Mouse (Mus musculus): ENCODE measurements around the gene Ccr9.
A peak's percentile ranks its signal among the peaks of the same experiment; 100 is the strongest.
"Not testable (repeated sequence)": the region's sequence is repeated elsewhere in the genome, so short reads cannot be mapped to it uniquely, and the experiment has no call there.

Gene Ccr9

DNA sequence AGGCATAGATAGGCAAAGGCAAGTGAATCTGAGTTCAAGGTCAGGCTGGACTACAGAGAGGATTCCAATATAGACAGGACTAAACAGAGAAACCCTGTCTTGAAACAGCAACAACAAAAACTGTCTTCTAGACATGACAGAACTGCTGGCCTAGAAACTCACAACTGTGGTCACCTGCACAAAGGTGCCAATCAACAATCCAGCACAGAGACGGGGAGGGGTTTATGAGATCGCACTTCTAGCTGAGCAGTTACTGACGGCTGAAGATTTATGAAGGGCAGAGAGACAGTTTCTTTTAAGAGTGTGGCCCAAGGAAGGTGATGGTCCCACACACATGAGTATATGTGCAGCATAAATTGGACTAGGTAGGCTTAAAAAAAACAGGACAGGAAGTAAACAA is 38.1 kb downstream of the Ccr9 start:
- DNase-seq (ENCODE audit: low spot score in 2 of 2) = no peak

DNA sequence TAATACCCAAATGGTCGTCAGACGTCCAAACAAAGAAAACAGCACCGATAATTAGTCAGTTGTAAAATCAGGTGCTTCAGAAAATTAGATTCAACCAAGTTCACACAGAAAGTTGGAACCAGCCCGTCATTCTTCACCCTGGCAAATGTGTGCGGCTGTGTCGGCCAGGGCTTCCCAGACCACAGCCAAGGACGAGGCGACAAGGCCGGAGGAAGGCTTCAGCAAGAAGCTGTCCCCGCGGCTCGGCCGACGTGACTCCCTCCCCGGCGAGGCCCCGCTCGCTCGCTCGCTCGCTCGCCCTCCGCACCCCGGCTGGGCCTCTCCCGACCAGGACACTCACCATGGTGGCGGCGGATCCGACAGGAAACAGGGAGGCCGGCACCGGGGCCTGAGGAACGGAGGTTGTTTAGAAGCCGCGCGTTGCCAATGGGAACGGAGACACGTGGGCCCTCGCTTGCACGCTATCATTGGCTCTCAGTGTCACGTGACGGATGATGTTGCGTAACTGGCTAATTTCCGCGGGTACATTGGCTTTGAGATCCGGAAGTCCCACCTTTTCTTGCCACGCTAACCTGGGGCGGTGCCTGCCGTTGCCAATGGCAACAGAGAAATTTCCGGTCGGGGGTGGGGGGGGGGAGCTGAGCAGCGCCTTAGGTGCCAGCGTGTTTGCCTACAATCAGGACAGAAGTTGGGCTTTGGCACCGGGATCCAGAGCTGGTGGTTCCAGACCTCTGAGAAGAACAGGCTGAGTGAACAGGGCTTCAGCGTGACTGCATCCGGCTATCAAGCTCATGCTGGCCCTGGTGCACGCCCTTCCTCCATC is 39.2 kb downstream of the Ccr9 start, which contains the start of gene Lztfl1:
Lztfl1 (minus strand) TSS at position 512 of the 823 bp plus-strand sequence.
- DNase-seq (ENCODE audit: low spot score in 2 of 2) = peak; percentile 96 to 97

DNA sequence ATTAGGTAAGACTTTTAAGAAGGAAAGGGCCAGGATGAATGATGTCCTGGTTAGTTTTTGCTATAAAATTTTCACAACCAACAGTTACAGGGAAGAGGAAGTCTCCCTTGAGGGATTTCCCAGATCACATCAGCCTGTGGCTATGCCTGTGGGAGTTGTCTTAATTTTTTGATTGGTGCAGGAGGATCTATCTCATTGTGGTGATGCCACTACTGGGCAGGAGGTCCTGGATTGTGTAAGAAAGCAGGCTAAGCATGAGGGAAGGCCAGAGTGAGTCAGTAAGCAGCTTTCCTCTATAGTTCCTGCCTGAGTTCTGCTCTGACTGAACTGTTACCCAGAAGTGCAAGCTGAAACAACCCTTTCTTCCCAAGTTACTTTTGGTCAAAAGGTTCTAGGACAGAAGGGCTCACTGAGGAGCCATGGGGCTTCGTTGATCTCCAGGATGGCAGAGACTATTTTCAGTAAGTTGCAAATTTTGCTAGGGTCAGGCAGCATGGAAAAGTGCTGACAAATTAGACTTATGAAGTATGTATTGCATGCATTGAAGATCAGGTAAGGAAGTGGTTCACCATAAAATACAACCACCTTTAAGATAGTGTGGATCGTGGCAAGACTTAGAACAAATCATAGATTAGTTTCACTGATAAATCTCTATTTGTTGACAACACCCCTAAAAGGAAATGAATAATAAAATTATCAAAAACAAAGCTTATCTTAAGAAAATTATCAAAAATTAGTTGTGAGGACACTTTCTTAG is 44.7 kb downstream of the Ccr9 start:
- no peak for DNase-seq (ENCODE audit: low spot score in 2 of 2)

DNA sequence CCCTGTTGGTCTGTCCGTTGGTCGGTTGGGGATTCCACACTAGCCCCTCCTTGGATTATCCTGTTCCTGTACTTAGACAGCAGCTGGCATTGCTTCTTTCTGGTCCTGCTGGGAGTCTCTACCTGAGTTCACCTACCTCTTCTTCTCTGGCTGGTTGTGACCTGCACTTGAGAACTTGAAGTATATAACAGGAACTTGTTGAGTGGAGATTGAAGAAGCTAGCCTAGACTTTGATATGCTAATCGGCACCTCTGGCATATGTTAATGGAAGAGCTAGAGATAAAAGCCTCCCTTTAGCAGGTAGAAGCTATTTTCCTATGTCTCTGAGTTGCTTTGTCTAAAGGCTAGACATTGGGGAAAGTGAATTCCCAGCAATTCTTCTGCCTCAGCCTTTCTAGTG is 53.0 kb downstream of the Ccr9 start:
- no peak for DNase-seq (ENCODE audit: low spot score in 2 of 2)

DNA sequence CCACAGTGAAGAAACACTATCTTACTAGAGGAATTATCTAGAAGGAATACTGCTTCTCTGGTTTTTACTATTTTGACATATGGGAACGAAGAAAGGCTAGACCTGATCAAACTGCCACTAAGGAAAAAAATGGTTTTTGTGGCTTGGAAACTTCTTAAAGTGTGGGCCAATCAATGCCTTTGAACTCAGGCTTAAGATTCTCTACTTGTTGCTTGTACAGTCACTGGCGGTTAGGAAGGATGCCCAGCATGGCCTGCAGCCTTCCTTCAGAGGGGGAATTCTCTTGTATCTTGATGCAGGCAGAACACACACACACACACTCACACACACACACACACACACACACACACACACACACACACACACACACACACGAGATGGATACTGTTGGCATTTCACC is 55.9 kb downstream of the Ccr9 start:
- no peak for DNase-seq (ENCODE audit: low spot score in 2 of 2)

DNA sequence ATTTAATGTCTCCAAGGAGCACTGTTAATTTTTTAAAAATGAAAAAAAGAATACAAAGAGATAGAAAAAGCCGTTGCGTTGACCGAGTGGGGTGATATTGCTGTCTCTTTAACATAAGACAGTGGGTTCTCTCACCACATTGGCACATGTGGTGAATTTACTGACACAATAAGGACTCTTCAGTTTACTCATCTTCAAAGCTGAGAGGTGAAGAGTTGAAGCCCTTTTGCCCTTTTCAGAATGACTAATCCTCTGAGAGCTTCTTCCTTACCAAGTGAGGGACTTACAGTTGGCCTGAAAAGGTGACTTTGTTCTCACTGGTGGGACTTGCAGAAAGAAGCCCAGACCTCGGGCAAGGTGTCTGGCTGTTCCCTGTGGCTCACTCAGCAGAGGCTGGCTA is 62.6 kb downstream of the Ccr9 start:
- no peak for DNase-seq (ENCODE audit: low spot score in 2 of 2)

DNA sequence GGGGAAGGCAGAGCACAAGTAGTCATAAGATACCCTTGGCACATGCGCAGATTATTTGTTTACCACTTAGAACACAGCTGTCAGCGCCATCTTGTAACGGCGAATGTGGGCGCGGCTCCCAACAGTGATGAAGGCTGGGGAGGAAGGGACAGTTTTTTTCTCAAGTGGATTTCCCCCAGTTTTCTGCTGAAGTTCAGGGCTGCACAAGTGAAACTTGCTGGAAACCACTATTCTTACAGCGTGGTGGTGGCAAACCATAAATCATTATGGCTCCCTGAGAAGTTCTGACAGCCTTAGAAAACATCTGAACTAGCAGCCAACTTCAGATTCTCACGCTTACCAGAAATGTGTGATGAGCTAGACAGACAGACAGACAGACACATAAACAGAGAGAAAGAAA is 71.4 kb downstream of the Ccr9 start:
- DNase-seq (ENCODE audit: low spot score in 2 of 2) = not testable (repeated sequence)

DNA sequence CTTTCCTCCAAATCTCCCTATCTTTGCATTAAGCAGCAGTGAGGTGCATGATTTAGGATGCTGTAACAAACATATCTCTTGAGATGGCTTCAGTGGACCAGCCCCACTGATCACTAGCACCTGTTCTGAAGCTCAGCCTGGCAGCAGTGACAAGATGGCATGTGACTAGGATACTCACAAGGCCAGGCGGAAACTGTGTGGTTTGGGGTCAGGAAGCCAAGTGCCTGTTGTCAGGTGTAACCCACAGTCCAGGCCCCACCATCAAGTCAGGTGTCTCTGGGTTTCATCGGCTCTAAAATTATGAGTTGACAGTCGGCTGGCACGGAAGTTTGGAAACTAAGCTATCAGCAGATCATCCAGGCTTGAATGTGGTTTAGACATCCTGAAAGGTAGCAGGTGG is 76.1 kb downstream of the Ccr9 start:
- DNase-seq (ENCODE audit: low spot score in 2 of 2) = no peak

DNA sequence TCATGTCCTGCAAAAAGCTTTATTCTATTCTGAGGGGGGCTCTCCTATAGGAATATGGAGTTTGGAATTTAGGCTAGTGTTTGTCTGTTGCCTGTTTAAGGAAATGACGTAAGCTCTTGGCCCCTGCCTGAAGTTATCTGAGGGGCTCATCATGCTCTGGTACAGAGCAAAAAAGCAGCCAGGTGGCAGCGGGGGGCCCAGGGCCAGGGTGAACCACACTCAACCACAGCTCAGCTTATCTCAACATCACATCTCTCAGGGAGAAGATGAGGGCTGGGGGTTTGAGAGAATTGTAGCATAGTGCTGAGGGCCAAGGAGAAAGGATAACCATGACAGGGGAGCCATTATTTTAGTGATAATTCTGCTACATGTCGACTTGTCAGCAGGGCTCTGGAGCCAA is 78.5 kb downstream of the Ccr9 start:
- DNase-seq (ENCODE audit: low spot score in 2 of 2) = no peak

DNA sequence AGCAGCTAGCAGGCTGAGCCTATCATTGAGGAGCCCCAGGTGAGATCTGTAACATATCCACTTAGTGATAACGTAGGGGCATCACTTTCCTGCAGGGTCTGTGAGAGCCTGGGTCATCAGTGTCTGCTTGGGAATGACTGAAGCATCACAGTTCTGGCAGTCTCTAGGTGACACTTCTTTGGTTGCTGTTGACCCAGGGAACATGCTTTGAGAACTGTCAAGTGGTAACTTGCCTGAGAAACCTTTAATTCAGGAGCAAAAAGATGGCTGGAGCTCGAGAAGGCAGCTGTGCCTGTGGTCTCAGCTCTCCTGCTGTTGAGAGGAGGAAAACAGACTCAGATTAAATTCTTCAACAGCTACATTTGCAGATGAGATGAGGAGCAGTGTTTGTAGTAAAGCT is 79.1 kb downstream of the Ccr9 start:
- DNase-seq (ENCODE audit: low spot score in 2 of 2) = no peak

DNA sequence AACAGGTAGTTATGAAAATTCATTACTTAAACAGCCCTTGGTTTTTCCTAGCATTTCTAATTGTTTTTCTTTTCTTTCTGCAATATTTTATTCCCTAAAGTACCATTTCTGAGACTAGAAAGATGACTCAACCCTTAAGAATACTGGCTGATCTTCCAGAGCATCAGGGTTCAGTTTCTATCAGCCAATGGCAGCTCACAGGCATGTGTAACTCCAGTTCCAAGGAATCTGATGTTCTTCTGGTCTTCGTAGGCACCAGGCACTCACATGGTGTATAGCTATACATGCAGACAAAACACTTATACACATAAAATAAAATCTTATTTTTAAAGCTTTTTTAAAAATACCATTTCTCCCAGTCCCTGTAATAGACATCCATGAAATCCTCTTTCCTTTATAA is 79.9 kb downstream of the Ccr9 start:
- DNase-seq (ENCODE audit: low spot score in 2 of 2) = no peak

DNA sequence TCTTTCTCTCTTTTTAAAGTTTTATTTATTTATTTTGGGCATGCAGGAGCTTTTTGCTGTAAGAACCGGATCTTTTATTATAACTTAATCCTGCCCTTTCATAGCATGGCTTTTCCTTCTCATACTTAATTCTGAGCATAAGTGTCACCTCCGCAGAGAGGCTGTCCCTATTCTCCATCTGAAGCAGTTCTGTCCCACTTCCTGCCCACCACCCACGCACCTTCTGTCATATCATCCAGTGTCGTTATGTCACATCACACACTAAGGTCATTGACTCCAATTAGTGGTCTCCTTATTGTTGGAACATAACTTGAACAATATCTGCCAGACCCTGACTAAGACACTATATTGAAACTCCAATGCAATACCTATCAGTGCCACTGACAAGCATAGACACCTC is 80.4 kb downstream of the Ccr9 start:
- no peak for DNase-seq (ENCODE audit: low spot score in 2 of 2)

DNA sequence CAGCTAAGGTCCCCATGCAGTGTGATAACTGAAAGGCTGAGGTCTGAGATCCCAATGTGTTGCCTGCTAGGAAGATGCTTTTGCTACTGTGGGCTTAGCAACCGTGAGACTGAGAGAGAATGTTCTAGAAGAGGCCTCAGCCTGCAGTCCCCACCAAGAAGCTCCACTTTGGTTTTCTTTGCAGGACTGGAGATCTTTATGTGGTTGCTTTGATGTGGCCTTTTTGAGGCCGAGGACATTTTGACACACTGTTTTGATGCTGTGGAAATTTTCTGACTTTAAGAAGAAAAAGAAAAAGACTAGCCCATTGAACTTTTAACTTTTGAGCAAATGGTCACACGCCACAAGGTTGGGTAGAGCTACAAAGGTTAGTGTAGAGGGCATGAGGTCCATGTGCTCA is 82.6 kb downstream of the Ccr9 start:
- no peak for DNase-seq (ENCODE audit: low spot score in 2 of 2)

DNA sequence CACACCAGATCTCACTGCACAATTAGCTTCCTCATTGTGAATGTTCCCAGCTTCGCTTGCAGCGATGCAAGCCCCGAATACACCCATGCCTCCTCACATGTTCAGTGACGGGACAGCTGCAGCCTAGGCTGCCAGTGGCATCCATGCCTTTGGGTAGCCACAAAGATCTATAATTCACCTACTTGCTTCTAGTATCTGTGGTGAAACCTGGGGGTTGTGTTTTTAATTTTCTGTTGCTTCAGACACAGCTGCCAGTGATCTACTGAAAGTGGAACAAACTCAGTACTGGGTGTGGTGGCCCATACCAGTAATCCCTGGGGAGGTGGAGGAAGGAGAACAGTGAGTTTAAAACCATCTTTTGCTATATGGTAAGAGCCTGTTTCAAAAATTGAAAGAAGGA is 84.6 kb downstream of the Ccr9 start:
- DNase-seq (ENCODE audit: low spot score in 2 of 2) = peak; percentile 27 to 46

DNA sequence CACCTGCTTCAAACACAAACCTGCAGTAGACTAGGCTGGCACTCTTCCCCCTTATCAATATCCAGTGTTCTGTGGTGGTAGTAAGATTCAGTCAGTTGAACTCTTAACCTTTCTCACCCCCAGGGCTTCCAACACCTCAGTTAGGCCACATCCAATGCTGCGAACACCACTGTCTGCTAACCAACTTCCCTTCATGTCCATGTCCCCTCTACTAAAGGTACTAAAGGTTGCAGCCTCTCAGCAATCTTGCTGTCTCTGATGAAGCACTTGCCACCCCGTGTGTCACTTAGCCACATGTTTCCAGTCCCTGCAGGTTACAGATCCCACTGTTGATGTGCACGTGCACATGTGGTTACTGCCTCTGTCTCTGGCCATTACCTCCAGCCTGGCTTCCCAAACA is 85.5 kb downstream of the Ccr9 start:
- DNase-seq (ENCODE audit: low spot score in 2 of 2) = no peak

DNA sequence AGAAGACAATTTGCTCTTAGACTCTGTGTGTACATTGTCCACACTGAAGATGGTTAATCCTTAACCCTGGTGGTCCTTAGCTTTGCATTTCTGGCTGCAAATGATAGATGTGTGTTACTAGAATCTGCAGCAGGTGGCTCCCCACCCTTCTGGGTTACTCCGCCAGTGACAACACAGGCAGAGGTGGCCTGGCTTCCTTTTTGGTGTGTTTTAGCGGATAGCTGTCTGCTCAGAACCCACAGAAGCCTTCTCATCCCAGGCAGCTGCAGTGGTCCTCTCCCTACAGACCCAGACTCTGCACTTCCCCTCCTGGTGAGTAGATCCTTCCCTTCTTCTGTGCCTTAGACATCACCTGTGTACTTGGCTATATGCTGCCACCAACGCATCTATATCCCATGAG is 88.8 kb downstream of the Ccr9 start:
- DNase-seq (ENCODE audit: low spot score in 2 of 2) = no peak

DNA sequence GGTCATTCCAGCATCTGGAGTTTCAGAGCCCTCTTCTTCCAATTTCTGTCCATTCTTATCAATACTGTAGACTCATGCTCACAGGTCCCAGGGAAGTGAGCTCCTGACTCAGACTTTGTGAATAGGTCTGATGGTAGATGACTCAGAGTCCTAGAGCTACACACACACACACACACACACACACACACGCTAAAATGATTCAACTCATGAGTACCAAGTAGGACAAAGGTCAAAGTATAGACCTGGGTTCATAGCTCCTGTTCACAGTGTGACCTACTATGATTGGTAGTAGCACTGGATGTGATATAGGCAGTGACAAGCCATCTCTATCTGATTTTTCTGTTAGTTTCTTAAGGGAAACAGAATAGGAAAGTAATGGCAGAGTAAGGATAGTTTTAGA is 90.2 kb downstream of the Ccr9 start:
- DNase-seq (ENCODE audit: low spot score in 2 of 2) = no peak

DNA sequence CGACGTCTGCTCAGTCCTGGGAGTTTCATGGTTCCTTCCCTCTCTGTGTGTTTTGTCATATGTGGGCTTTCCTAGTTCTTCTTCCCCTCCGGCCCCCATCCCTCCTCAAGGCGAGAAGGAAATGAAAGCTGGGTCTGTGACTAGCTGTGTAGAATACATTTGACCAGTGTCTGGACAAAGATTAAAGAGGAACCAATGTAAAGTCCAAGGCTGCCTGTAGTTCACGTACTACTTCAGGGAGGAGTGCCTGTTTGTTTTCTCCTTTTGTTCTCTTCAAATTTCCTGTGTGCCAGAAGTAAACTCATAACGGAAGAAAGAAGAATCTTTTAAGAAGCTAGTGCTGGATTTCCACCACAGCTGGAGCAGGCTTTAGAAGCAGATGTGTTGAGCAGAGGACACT is 91.3 kb downstream of the Ccr9 start:
- peak in 1 of 2 experiments; percentile 36 for DNase-seq (ENCODE audit: low spot score in 2 of 2)

DNA sequence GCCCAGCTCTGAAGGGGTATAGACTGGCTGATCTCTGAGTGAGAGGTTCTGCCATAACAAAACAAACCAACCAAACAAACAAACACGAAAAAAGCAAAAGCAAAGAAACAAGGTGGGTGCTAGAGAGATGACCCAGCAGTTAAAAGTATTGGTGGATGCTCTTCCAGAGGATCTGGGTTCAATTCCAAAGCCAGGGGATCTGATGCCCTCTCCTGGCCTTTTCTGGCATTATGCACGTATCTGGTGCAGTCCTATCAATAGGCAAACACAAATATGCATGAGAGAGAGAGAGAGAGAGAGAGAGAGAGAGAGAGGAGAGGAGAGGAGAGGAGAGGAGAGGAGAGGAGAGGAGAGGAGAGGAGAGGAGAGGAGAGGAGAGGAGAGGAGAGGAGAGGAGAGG is 95.1 kb downstream of the Ccr9 start:
- not testable (repeated sequence) for DNase-seq (ENCODE audit: low spot score in 2 of 2)

DNA sequence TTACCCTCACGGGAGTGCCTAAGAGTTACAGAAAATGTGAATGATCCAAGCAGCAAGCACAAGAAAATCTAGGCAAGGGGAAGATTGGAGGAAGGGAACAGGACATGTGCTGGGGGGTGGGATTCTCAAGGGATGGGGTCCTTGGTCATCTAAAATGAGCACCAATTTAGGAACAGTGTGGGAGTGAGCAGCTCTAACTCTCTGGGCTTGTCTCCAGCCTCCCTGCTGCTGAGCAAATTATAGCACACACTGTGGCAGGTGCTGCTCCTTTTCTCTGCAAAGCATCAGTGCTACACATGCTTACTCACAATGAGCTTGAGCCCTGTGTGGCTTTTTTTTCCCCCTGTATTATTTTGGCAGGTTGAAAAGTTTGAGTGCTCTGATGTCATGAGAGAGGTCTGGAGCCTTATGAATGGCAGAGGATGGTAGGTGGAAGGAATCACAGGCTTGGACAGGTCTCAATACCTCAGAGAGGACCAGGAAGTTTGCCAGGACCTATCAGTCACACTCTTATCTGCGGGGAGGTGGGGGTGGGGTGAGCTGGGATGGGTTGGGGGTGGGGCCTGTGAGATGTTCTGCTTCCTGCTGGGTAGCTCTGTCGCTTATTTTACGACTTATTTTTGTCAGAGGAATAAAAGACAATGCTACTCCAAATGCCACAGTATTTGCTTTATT is 110.8 kb downstream of the Ccr9 start:
- peak in 1 of 2 experiments; percentile 27 for DNase-seq (ENCODE audit: low spot score in 2 of 2)

DNA sequence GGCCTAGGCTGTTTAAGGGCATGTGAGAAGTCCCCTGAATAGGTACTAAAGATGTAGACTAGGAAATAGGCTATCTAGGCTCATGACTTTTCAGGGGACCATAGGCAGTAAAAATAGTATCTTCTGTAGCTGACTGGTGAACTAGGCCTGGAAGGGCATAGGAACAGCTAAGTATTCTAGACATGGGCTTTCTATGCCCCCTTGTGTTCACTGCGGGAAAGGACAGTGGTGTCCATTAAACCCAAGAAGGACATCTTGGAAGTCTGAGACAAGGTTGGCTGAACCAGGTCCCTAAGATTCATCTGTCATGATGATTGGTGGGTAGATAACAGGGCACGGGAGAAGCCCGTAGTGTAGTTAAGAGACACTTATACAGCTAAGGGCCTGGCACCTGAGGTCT is 117.9 kb downstream of the Ccr9 start:
- DNase-seq (ENCODE audit: low spot score in 2 of 2) = peak; percentile 17 to 60

DNA sequence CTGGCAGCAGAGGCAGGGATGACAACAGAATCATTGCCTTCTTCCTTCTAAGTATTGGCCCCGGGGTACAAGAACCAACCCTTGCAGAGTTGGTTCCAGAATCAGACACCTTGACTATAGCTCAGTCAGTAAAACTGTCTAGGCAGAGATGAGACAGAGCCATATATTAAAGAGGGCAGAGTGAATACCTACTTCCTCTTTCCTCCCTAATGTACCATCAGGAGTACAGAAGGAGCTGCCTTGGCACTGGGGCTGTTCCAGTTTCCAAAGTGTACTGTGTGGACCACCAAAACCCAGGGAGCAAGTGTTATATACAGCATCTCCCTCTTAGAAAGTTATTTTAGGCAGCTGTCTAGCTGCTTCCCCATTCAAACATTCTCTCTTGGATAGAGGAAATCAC is 123.3 kb downstream of the Ccr9 start:
- DNase-seq (ENCODE audit: low spot score in 2 of 2) = no peak

DNA sequence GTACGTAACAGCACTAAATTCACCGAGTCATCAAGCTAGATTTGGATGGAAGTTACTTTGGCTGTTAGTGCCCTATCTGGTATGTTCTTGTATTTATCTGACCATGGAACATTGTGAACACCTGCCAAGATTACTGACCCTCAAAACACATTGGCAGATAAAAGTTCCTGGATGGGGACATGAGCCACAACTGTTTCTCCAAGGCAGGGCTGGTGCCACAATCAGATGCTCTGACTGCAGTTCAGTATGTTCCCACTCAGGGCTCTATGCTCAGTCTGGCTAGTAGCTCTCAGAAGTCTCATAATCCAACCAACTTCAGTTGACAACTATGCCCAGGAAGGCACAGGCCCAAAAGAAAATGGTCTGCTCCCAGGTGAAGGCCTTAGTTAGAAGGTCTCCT is 124.2 kb downstream of the Ccr9 start:
- DNase-seq (ENCODE audit: low spot score in 2 of 2) = peak; percentile 12 to 14

Data from heart, adult 9 months (tissue).